ENCODE assay signal across 22 mouse cellular contexts in the genomic region with DNA sequence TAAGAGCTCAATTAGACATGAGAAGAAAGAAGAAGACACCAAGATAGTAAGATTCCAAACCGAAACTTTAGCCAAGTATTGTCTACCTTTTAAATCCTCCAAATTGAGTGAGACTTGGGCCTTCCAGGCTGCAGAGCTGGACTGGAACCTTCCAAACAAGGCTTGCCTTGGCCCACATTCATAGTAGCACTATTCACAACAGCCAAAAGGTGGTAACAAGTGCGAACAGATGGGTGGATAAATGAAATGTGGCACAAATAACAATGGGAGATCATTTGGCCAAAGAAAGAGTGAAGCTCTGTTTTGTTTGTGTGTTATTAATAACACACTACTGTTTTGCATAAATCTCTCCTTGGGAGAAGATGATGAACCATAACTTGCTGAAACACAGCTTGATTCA.
DNase-seq lines count a peak whose midpoint lies in the region; ATAC-seq and TF ChIP-seq lines count a peak whose summit lies in the region.
"Had no signal": no experiment of that assay in that cellular context is flagged by ENCODE, and none has a peak within 500 bp of the region (broad histone marks: within the 10 kb centered on the region; RNA-seq: fewer than 3 reads in every experiment).

No protein-coding gene starts in this region.

- TF ChIP-seq POLR2A in bone marrow, adult 2 months (IDR thresholded peaks at IDR 0.05; ENCODE audit: borderline replicate concordance, control insufficient read depth, low read depth, low read length), result no peak

- WGBS in embryonic facial prominence, embryonic 13.5 days, result 82% methylated on average over 2 of the region's 2 CpGs
- 84% methylated on average over 2 of the region's 2 CpGs for WGBS in embryonic facial prominence, embryonic 10.5 days
- 75% methylated on average over 2 of the region's 2 CpGs for WGBS in bone marrow, adult 2 months
- 89% methylated on average over 2 of the region's 2 CpGs for WGBS in intestine, postnatal 0 days

- H3K27ac ChIP-seq in embryonic facial prominence, embryonic 13.5 days, result 0 out of 2 replicates have a peak overlapping the region, but pooled peaks have one; percentile 39
- H3K27ac ChIP-seq in embryonic facial prominence, embryonic 10.5 days (replicated peaks), result no peak overlapping the region; the same call in 1 of the 2 replicates
- H3K27ac ChIP-seq in bone marrow, adult 2 months (ENCODE audit: control insufficient read depth, insufficient read depth, low read depth, low read length, poor library complexity), result peak overlapping the region; percentile 72
- no peak overlapping the region for H3K27ac ChIP-seq in layer of hippocampus, adult 2 months
- no peak overlapping the region for H3K27ac ChIP-seq in intestine, postnatal 0 days (ENCODE audit: low read depth, low read length)
- H3K27ac ChIP-seq: forebrain, embryonic 13.5 days; hindbrain, embryonic 10.5 days; intestine, embryonic 15.5 days; liver, embryonic 14.5 days; lung, embryonic 15.5 days; midbrain, embryonic 13.5 days had no signal

- no peak overlapping the region for H3K4me3 ChIP-seq in embryonic facial prominence, embryonic 13.5 days
- no peak overlapping the region for H3K4me3 ChIP-seq in embryonic facial prominence, embryonic 10.5 days
- no peak overlapping the region for H3K4me3 ChIP-seq in bone marrow, adult 2 months (replicated peaks; ENCODE audit: control insufficient read depth, low read depth, low read length)
- H3K4me3 ChIP-seq in layer of hippocampus, adult 2 months, result no peak overlapping the region
- no peak overlapping the region for H3K4me3 ChIP-seq in intestine, postnatal 0 days (ENCODE audit: low read depth, low read length)
- H3K4me3 ChIP-seq: erythroblast, embryonic 14.5 days; forebrain, embryonic 13.5 days; hindbrain, embryonic 10.5 days; intestine, embryonic 15.5 days; lung, embryonic 15.5 days; megakaryocyte, embryonic 14.5 days; midbrain, embryonic 13.5 days had no signal

- no peak overlapping the region for H3K4me2 ChIP-seq in embryonic facial prominence, embryonic 13.5 days
- no peak overlapping the region for H3K4me2 ChIP-seq in intestine, postnatal 0 days (replicated peaks; ENCODE audit: low read depth)
- H3K4me2 ChIP-seq: forebrain, embryonic 13.5 days; heart, embryonic 11.5 days; intestine, embryonic 15.5 days; lung, embryonic 15.5 days; midbrain, embryonic 13.5 days had no signal

- no peaks in the 10 kb centered on the region for H3K36me3 ChIP-seq in embryonic facial prominence, embryonic 13.5 days
- H3K36me3 ChIP-seq in embryonic facial prominence, embryonic 10.5 days (replicated peaks), result no peaks in the 10 kb centered on the region
- no peaks in the 10 kb centered on the region for H3K36me3 ChIP-seq in splenic B cell, adult 2 months (ENCODE audit: control insufficient read depth, insufficient read depth, low read length, poor library complexity, severe bottlenecking)
- no peaks in the 10 kb centered on the region for H3K36me3 ChIP-seq in intestine, postnatal 0 days (ENCODE audit: control insufficient read depth, insufficient read depth)
- H3K36me3 ChIP-seq: hindbrain, embryonic 10.5 days; intestine, embryonic 15.5 days; lung, embryonic 15.5 days; midbrain, embryonic 13.5 days had no signal

- no peak overlapping the region for H3K9ac ChIP-seq in embryonic facial prominence, embryonic 13.5 days
- H3K9ac ChIP-seq in intestine, postnatal 0 days (ENCODE audit: low read depth, low read length), result no peak overlapping the region
- H3K9ac ChIP-seq: forebrain, embryonic 13.5 days; intestine, embryonic 15.5 days; liver, embryonic 14.5 days; lung, embryonic 15.5 days; midbrain, embryonic 13.5 days had no signal

- H3K9me3 ChIP-seq in embryonic facial prominence, embryonic 13.5 days, result no peaks in the 10 kb centered on the region
- no peaks in the 10 kb centered on the region for H3K9me3 ChIP-seq in embryonic facial prominence, embryonic 10.5 days
- H3K9me3 ChIP-seq in intestine, postnatal 0 days (ENCODE audit: control insufficient read depth), result no peaks in the 10 kb centered on the region
- H3K9me3 ChIP-seq: forebrain, embryonic 13.5 days; hindbrain, embryonic 10.5 days; intestine, embryonic 15.5 days; lung, embryonic 15.5 days; megakaryocyte, embryonic 14.5 days; midbrain, embryonic 13.5 days had no signal

- DNase-seq in embryonic facial prominence, embryonic 10.5 days (ENCODE audit: low spot score), result no peak
- peak; percentile 79 for DNase-seq in cerebellum, adult 9-10 months
- DNase-seq in splenic B cell, adult 2 months (ENCODE audit: low read depth, low spot score), result peak; percentile 47
- DNase-seq in layer of hippocampus, adult 2 months (ENCODE audit: low spot score in 2 of 2), result no peak
- no peak for DNase-seq in natural killer cell, adult 2 months (ENCODE audit: low spot score in 2 of 2)
- DNase-seq: kidney, adult 9 months; kidney, postnatal 25 days; lung, postnatal 36 days; thymus, postnatal 36 days had no signal

- H3K27me3 ChIP-seq in embryonic facial prominence, embryonic 13.5 days, result no peaks in the 10 kb centered on the region
- no peaks in the 10 kb centered on the region for H3K27me3 ChIP-seq in embryonic facial prominence, embryonic 10.5 days (replicated peaks; ENCODE audit: low read depth, poor library complexity, severe bottlenecking)
- no peaks in the 10 kb centered on the region for H3K27me3 ChIP-seq in splenic B cell, adult 2 months (ENCODE audit: control insufficient read depth, insufficient read depth, low read length, poor library complexity, severe bottlenecking)
- no peaks in the 10 kb centered on the region for H3K27me3 ChIP-seq in intestine, postnatal 0 days (replicated peaks; ENCODE audit: control insufficient read depth, insufficient read depth, low read length)
- H3K27me3 ChIP-seq: forebrain, embryonic 13.5 days; intestine, embryonic 15.5 days; lung, embryonic 15.5 days; midbrain, embryonic 13.5 days had no signal

- TF ChIP-seq CTCF in bone marrow, adult 2 months (IDR thresholded peaks at IDR 0.05; ENCODE audit: control insufficient read depth, insufficient read depth, low read length), result no peak
- no peak for TF ChIP-seq CTCF in layer of hippocampus, adult 2 months (conservative IDR thresholded peaks at IDR 0.05)
- no peak for TF ChIP-seq CTCF in intestine, postnatal 0 days (IDR thresholded peaks at IDR 0.05; ENCODE audit: low read depth)

- no peak for ATAC-seq in embryonic facial prominence, embryonic 13.5 days (ENCODE audit: insufficient number of reproducible peaks, insufficient read depth, low FRiP score, low TSS enrichment, low read depth)
- ATAC-seq in intestine, postnatal 0 days, result no peak
- ATAC-seq: forebrain, embryonic 13.5 days; hindbrain, embryonic 16.5 days; intestine, embryonic 15.5 days; midbrain, embryonic 13.5 days had no signal

- H3K4me1 ChIP-seq in embryonic facial prominence, embryonic 13.5 days, result peaks cover 7% of the 10 kb centered on the region
- peaks cover 22% of the 10 kb centered on the region for H3K4me1 ChIP-seq in embryonic facial prominence, embryonic 10.5 days
- peaks cover 2% of the 10 kb centered on the region for H3K4me1 ChIP-seq in bone marrow, adult 2 months (ENCODE audit: control insufficient read depth, insufficient read depth, low read length)
- no peaks in the 10 kb centered on the region for H3K4me1 ChIP-seq in intestine, postnatal 0 days (replicated peaks; ENCODE audit: control insufficient read depth, insufficient read depth, low read length)
- H3K4me1 ChIP-seq: intestine, embryonic 15.5 days; megakaryocyte, embryonic 14.5 days had no signal

Comparison
In these comparisons a context has a peak if more than half of its experiments do, and no peak if none do; other contexts are left out.
1. H3K27ac ChIP-seq: peak in embryonic facial prominence, embryonic 13.5 days (single experiment) and bone marrow, adult 2 months (single experiment); none in embryonic facial prominence, embryonic 10.5 days (single experiment), layer of hippocampus, adult 2 months (single experiment) and intestine, postnatal 0 days (single experiment).
2. DNase-seq: peak in cerebellum, adult 9-10 months (single experiment) and splenic B cell, adult 2 months (single experiment); none in embryonic facial prominence, embryonic 10.5 days (single experiment), layer of hippocampus, adult 2 months (0 of 2) and natural killer cell, adult 2 months (0 of 2).